Mouse (Mus musculus) G1E (cell line): ENCODE data around the gene Tcp11.

ENCODE experiments used
- CTCF ChIP-seq: IDR thresholded peaks from 2 replicates; pipeline ENCODE4 v1.5.1; 2012; ENCODE audit warnings: low read depth, low read length, inconsistent platforms, mixed read lengths
- TAL1 ChIP-seq: conservative IDR thresholded peaks from 2 replicates; pipeline ENCODE4 v1.6.1; 2012; ENCODE audit warnings: low read depth, low read length, inconsistent platforms, mixed read lengths

DNA sequence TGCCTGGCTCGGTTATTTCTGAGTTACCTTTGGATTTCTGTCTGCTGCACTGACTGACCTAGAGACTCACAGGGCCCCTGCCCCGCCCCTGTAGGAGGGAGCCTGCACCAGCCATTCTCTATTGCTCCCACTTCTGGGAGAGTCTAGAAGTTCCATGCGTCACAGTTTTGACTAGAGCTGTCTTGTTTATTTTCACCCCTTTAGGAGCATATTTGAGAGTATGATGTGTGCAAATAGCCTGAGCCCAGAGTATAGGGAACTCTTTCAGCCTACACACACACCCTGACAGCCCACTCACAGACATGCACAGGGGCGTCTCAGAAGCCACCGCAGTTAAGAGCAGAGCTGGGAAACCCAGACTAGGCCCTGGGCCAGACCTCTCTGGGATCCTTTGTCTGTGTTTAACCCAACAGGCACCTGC, 54.9 kb downstream of the Tcp11 start:
- TF ChIP-seq CTCF (no peak), TAL1 (no peak)
